Mouse (Mus musculus) kidney, adult 2 months (tissue): ENCODE data around the gene Sf3b1. TPM values are rescaled to one million over a fixed set of nuclear protein-coding genes. Genes with fewer than 3 reads are reported as not detected.
"Not testable (repeated sequence)": the region's sequence is repeated elsewhere in the genome, so short reads cannot be mapped to it uniquely, and the experiment has no call there.

Experiments
- DNase-seq: peaks from one replicate; pipeline ENCODE4 v3.0.0; 2021
- H3K27ac ChIP-seq: fragments of 200-500 bp; 2 replicates; pipeline ENCODE4 v1.5.1; 2012; ENCODE audit warnings: low read depth, low read length, control low read depth, inconsistent platforms; ENCODE audit not compliant: insufficient read depth
- H3K27me3 ChIP-seq: fragments of 200-500 bp; replicated peaks from 2 replicates; pipeline ENCODE4 v1.6.1; 2012; ENCODE audit warnings: mild to moderate bottlenecking, moderate library complexity, low read length, inconsistent platforms; ENCODE audit not compliant: control insufficient read depth, insufficient read depth
- H3K36me3 ChIP-seq: fragments of 200-500 bp; 2 replicates; pipeline ENCODE4 v1.6.1; 2012; ENCODE audit warnings: mild to moderate bottlenecking, moderate library complexity, low read length, inconsistent platforms; ENCODE audit not compliant: control insufficient read depth, insufficient read depth
- H3K4me1 ChIP-seq: fragments of 200-500 bp; 2 replicates; pipeline ENCODE4 v1.6.1; 2011; ENCODE audit warnings: low read length; ENCODE audit not compliant: control insufficient read depth, insufficient read depth
- H3K4me3 ChIP-seq: fragments of 200-500 bp; 2 replicates; pipeline ENCODE4 v1.5.1; 2011; ENCODE audit warnings: mild to moderate bottlenecking, low read depth, low read length, control low read depth; ENCODE audit not compliant: insufficient read depth
- CTCF ChIP-seq: fragments of 200-500 bp; conservative IDR thresholded peaks from 2 replicates; pipeline ENCODE4 v1.5.1; 2011; ENCODE audit warnings: low read depth, mild to moderate bottlenecking, control low read depth, low read length, moderate library complexity, mixed read lengths; ENCODE audit not compliant: insufficient read depth, insufficient read length
- POLR2A ChIP-seq: fragments of 200-500 bp; IDR thresholded peaks from one replicate; pipeline ENCODE4 v1.6.1; 2011; ENCODE audit warnings: low read depth, low read length, control low read depth
- WGBS: fragments of 180-500 bp; shearing (Covaris S2); methylation state at CpG from one replicate; pipeline ENCODE4 v1.1.7; 2018; 5-methylcytosine and 5-hydroxymethylcytosine counted together
- polyA plus RNA-seq: library from polyadenylated mRNA; depleted of rRNA; stranded (reverse); fragments of >200 nt; gene quantifications from 2 replicates; pipeline ENCODE4 v1.2.3, GENCODE M21; 2012

Gene Sf3b1
- polyA plus RNA-seq, 1 experiment = 33.6 TPM

DNA sequence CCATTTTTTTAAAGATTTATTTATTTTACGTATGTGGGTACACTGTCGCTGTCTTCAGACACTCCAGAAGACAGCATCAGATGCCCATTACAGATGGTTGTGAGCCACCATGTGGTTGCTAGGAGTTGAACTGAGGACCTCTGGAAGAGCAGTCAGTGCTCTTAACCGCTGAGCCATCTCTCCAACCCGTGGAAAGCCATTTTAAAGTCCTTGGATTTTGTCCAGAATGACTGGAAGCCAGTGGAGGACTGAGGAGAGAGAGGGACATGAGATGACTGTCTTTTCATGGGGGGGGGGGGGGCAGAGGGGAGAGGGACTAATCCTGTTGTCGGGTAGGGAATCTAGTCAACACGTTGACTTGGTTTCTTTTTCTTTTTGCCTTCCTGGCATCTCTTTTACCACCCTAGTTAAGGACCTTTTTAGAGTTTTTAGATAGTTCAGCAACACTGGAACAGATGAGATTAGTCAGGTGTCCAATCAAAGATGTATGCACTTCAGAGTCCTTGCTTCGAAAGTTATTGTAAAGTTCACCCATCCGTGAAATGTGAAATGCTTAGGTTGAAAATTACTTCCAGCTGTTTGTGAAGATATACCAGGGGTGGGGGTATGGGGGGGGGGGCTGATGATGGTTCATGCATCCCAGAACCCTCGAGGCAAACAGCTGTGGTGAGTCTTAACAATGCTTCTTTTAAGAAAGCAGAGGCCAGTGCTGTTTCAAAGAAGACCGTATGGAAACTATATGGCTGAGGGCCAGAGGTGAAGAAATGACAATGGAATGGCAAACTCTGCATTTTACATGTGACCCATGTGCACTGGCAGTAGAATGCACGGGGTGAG lies 61.9 kb downstream of the Sf3b1 start:
- Histone ChIP-seq H3K27ac (no peak overlapping the region), H3K27me3 (no peaks in the 10 kb centered on the region), H3K4me3 (no peak overlapping the region), H3K36me3 (no peaks in the 10 kb centered on the region), H3K4me1 (no peaks in the 10 kb centered on the region)
- DNase-seq = no peak
- 60% methylated on average over 11 of the region's 11 CpGs for WGBS
- no peak for TF ChIP-seq POLR2A
- TF ChIP-seq CTCF = no peak

GRCm38 (mm10) chr1:54961724-54962123 lies 65.6 kb downstream of the Sf3b1 start:
- Histone ChIP-seq H3K27me3 (no peaks in the 10 kb centered on the region; the same call in 1 of the 2 replicates), H3K27ac (no peak overlapping the region), H3K4me3 (no peak overlapping the region), H3K36me3 (no peaks in the 10 kb centered on the region), H3K4me1 (no peaks in the 10 kb centered on the region)
- TF ChIP-seq CTCF (no peak), POLR2A (no peak)
- 76% methylated on average over 9 of the region's 9 CpGs for WGBS
- no peak for DNase-seq

DNA sequence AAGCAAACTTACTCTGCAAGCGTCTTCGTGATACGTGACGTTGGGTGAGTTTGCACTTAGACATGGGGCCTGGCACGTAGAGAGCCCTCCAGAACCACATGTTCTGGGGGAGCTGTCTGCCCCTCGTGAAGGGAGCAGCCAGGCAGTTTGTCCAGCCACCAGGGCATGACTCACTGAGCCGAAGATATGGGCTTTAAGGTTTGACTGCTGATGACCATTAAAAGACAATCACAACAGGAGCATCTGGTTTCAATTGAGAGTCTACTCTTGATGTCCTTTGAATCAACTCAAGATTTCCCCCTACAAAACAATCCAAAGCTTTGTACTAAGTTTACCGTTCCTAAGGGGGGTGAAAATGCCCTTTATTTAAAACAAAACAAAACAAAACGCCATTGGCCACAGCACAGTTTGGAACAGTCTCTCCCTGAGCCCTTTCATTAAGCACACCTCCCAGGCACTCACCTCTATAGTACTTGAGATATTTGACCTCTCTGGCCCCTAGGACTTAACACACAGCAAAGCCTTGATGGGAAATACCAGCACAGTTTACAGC lies 66.6 kb downstream of the Sf3b1 start:
- no peaks in the 10 kb centered on the region; the same call in 1 of the 2 replicates for H3K27me3 ChIP-seq
- H3K4me3 ChIP-seq = no peak overlapping the region
- TF ChIP-seq CTCF = no peak
- TF ChIP-seq POLR2A = no peak
- no peaks in the 10 kb centered on the region for H3K4me1 ChIP-seq
- 75% methylated on average over 9 of the region's 9 CpGs for WGBS
- H3K36me3 ChIP-seq = no peaks in the 10 kb centered on the region
- H3K27ac ChIP-seq = no peak overlapping the region
- DNase-seq = no peak

- TF ChIP-seq CTCF (no peak), POLR2A (no peak)
- DNase-seq = no peak
- Histone ChIP-seq H3K27me3 (no peaks in the 10 kb centered on the region; the same call in 1 of the 2 replicates), H3K4me3 (no peak overlapping the region), H3K4me1 (no peaks in the 10 kb centered on the region), H3K27ac (no peak overlapping the region), H3K36me3 (no peaks in the 10 kb centered on the region)
- 75% methylated on average over 3 of the region's 3 CpGs for WGBS
Observed at GRCm38 (mm10) chr1:54958525-54958924, 68.8 kb downstream of the Sf3b1 start.

- 94% methylated on average over 14 of the region's 14 CpGs for WGBS
- H3K36me3 ChIP-seq, H3K27ac ChIP-seq, H3K4me3 ChIP-seq, H3K4me1 ChIP-seq, H3K27me3 ChIP-seq, DNase-seq: not testable (repeated sequence)
Observed at GRCm38 (mm10) chr1:54956995-54957394, 70.3 kb downstream of the Sf3b1 start.

GRCm38 (mm10) chr1:54954856-54955255 lies 72.4 kb downstream of the Sf3b1 start:
- H3K4me3 ChIP-seq = no peak overlapping the region
- WGBS = 78% methylated on average over 4 of the region's 4 CpGs
- no peaks in the 10 kb centered on the region for H3K36me3 ChIP-seq
- TF ChIP-seq POLR2A (no peak), CTCF (0 out of 2 replicates have a peak, but pooled peaks have one; percentile 13)
- no peak overlapping the region for H3K27ac ChIP-seq
- no peaks in the 10 kb centered on the region for H3K4me1 ChIP-seq
- no peaks in the 10 kb centered on the region for H3K27me3 ChIP-seq
- DNase-seq = no peak

DNA sequence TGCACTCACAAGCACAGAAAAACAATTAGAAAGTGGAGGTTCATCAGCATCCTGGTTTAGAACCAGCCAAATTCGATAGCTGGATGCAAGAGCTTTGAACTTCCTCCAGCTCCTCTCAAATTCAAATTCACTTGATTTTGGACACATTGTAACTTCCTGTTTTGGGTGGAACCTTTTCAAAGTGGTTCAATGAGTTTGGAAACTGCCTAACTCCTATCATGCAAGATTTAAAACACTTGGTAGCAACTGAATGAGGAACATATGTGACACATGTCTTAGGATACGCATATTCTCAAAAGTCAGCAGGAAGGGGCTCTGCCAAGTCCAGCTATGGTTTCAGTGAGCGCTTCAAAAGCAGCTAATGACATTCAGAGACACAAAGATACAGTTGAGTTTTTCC lies 82.6 kb downstream of the Sf3b1 start:
- 74% methylated on average over 3 of the region's 3 CpGs for WGBS
- no peak for TF ChIP-seq POLR2A
- TF ChIP-seq CTCF = no peak

More for the DNA sequence above, 82.6 kb downstream of the Sf3b1 start:
- Histone ChIP-seq H3K4me3 (no peak overlapping the region), H3K36me3 (no peaks in the 10 kb centered on the region), H3K4me1 (no peaks in the 10 kb centered on the region), H3K27me3 (no peaks in the 10 kb centered on the region), H3K27ac (no peak overlapping the region)
- no peak for DNase-seq
